Mouse (Mus musculus): ENCODE measurements at regions not wholly inside any gene's neighbourhood (a gene's known extent, or its start where the extent isn't known, plus 50 kb on each side); places are given as distances from the start of the nearest gene placed in this dataset.

DNA sequence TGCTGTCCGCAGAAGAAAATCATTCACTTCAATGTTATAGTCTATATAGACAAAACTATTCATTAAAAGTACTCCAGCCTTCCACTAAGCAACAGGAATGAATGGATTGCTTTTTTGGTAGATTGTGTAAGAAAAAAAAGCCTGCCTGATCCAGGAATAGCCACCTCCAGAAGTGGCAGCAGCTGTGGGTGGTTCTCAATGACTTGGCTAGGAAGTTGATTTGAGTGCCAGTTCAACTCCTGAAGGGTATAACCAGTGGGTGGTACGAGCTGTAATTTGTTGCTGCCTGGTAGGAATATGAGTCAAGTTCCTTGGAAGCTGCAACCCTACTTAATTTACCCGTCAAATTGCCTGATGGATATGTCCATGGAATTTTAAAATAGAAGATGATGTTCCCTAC is 368.3 kb upstream of the Gm9747 start:
- TF ChIP-seq POLR2A (IDR thresholded peaks at IDR 0.05; ENCODE audit: borderline replicate concordance, insufficient read depth, low read length) (no peak), CTCF (IDR thresholded peaks at IDR 0.05; ENCODE audit: borderline replicate concordance, insufficient read depth, low read depth, low read length) (no peak)
